Mouse (Mus musculus): ENCODE results near the gene Hyal4.

Hyal4 gene

GRCm38 (mm10) chr6:24748029-24748428 is at the start of gene Hyal4:
Gene Hyal4 (plus strand): TSS chr6:24748329.
- no peak for DNase-seq (ENCODE audit: low spot score in 2 of 2)

- DNase-seq (ENCODE audit: low spot score in 2 of 2), result no peak
Measured at GRCm38 (mm10) chr6:24707090-24707489, 41.0 kb upstream of the Hyal4 start.

- DNase-seq (ENCODE audit: low spot score in 2 of 2), result no peak
Measured at GRCm38 (mm10) chr6:24707499-24707898, 40.6 kb upstream of the Hyal4 start.

GRCm38 (mm10) chr6:24721317-24722099 is 26.6 kb upstream of the Hyal4 start:
- no peak for DNase-seq (ENCODE audit: low spot score in 2 of 2)

GRCm38 (mm10) chr6:24728130-24728529 is 20.0 kb upstream of the Hyal4 start:
- no peak for DNase-seq (ENCODE audit: low spot score in 2 of 2)

GRCm38 (mm10) chr6:24732945-24733344 is 15.2 kb upstream of the Hyal4 start, which contains the start of gene Hyal6:
Gene Hyal6 (plus strand): TSS chr6:24733245.
- no peak for DNase-seq (ENCODE audit: low spot score in 2 of 2)

- DNase-seq (ENCODE audit: low spot score in 2 of 2), result no peak
Measured at GRCm38 (mm10) chr6:24734565-24734964, 13.6 kb upstream of the Hyal4 start.

- no peak for DNase-seq (ENCODE audit: low spot score in 2 of 2)
Measured at GRCm38 (mm10) chr6:24759281-24759680, 11.2 kb downstream of the Hyal4 start.

- DNase-seq (ENCODE audit: low spot score in 2 of 2), result no peak
Measured at GRCm38 (mm10) chr6:24766261-24766660, 18.1 kb downstream of the Hyal4 start.

- DNase-seq (ENCODE audit: low spot score in 2 of 2), result no peak
Measured at GRCm38 (mm10) chr6:24779182-24779581, 31.1 kb downstream of the Hyal4 start.

- no peak for DNase-seq (ENCODE audit: low spot score in 2 of 2)
Measured at GRCm38 (mm10) chr6:24790888-24791287, 42.8 kb downstream of the Hyal4 start, which contains the start of gene Spam1. Gene Spam1 (plus strand): TSS chr6:24791188.

Measured in natural killer cell, adult 2 months (primary cell).